Mouse (Mus musculus) ES-Bruce4 (cell line): ENCODE measurements around the gene Gpnmb.

Source experiments
- EP300 ChIP-seq: IDR thresholded peaks from 2 replicates; pipeline ENCODE4 v1.6.1; 2011; ENCODE audit warnings: low read depth, low read length; ENCODE audit not compliant: insufficient read depth
- POLR2A ChIP-seq: IDR thresholded peaks from one replicate; pipeline ENCODE4 v1.8.1; 2011; ENCODE audit warnings: low read length; ENCODE audit not compliant: insufficient read depth

DNA sequence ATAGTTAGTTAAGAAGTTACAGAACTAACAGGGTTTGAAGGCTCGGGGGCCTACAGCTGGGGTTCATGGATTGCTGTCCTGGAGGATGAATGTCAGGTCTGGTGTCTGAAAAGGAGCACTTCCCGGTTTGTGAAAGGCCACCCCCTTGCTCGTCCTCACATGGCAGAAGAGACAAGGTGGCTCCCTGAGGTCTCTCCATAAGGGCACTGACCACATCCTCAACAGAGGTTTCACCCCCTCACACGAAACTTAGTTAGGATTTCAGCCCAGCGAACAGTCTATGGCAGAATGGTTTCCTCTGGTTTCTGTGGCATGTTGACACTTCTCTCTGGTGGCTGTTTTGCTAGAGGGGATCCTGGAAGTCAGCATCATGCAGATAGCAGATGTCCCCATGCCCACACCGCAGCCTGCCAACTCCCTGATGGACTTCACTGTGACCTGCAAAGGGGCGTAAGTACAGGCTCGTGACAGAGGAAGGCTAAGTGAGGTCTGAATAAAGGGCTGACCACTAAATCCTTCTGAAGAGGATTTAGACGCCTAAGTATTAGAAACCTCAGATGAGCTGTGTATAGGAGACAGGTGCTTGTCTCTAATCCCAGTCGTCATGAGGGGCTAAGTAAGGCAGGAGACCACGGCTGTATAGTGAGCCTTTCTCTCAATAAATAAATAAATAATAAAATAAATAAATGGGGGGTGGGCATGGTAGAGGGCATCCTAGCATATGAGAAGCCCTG is 14.5 kb downstream of the Gpnmb start:
- TF ChIP-seq EP300, result no peak
- TF ChIP-seq POLR2A, result no peak
